Mouse (Mus musculus) bone marrow, adult 2 months (tissue): ENCODE results near the gene Comp.

Experiments
- CTCF ChIP-seq: fragments of 200-500 bp; IDR thresholded peaks from 2 replicates; pipeline ENCODE4 v1.5.1; 2011; ENCODE audit warnings: low read length, control low read depth; ENCODE audit not compliant: control insufficient read depth, insufficient read depth
- POLR2A ChIP-seq: fragments of 200-500 bp; IDR thresholded peaks from 2 replicates; pipeline ENCODE4 v1.6.1; 2011; ENCODE audit warnings: low read depth, mild to moderate bottlenecking, control low read depth, low read length, borderline replicate concordance; ENCODE audit not compliant: control insufficient read depth

- TF ChIP-seq POLR2A (no peak), CTCF (no peak)
These were observed 49.4 kb downstream of the Comp start for GRCm38 (mm10) chr8:70422722-70423121.
